Mouse (Mus musculus) c-Kit-negative CD71-positive TER-119-positive erythroid progenitor cells, embryonic 14.5 days (primary cell): ENCODE measurements around the gene Pla2g1b.
"Not testable (repeated sequence)": the region's sequence is repeated elsewhere in the genome, so short reads cannot be mapped to it uniquely, and the experiment has no call there.

Experiments
- DNase-seq: peaks from one replicate; pipeline ENCODE4 v3.0.0-alpha.2; 2013; ENCODE audit warnings: low read depth, low spot score

Gene Pla2g1b

DNA sequence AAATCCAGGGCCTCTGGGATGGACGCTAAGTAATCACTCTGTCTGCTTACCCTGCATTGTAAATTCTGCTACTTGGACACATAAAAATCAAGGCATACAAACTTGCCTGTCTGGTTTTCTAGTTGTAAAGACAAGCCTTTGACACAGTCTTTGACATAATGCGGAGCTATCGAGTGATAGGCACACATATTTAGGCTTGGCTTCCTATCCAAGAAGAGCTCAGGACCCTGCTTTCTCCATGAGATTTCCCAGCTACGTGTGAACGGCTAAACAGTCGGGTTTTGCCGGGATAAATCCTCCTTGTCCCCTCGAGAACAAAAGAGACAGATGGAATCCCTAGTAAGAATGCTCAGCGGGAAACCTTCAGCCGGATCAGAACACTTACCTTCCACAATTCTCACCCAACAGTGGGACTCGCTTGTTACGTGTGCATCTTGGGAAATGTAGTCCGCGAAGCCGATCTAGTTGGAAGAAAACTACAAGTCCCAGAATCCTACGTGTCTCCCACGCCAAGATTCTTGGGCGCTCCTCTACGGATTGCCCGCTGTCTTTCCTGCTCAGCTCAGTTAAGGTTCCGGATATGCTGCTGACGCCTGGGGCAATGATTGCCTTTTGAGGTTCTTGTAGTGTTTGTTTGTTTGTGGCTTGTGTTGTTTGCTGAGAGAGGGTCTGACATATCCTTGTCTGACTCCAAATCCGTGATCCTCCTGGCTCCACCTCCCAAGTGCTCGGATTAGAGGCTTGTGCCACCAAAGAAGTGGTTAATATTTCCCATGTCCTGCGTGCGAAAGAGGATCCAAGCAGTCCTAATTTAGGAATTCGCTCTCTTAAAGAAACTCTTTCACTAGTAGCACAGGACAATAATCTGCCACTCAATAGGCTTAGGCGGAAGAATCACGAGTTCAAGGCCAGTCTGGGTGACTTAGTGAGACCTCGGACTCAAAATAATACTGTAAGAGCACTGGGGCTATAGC is 18.2 kb downstream of the Pla2g1b start, which contains the start of gene Sirt4:
Sirt4 (minus strand) TSS at position 779 of the 974 bp plus-strand sequence.
- DNase-seq, result peak; percentile 89

GRCm38 (mm10) chr5:115484996-115485395 is 18.9 kb downstream of the Pla2g1b start:
- no peak for DNase-seq

DNA sequence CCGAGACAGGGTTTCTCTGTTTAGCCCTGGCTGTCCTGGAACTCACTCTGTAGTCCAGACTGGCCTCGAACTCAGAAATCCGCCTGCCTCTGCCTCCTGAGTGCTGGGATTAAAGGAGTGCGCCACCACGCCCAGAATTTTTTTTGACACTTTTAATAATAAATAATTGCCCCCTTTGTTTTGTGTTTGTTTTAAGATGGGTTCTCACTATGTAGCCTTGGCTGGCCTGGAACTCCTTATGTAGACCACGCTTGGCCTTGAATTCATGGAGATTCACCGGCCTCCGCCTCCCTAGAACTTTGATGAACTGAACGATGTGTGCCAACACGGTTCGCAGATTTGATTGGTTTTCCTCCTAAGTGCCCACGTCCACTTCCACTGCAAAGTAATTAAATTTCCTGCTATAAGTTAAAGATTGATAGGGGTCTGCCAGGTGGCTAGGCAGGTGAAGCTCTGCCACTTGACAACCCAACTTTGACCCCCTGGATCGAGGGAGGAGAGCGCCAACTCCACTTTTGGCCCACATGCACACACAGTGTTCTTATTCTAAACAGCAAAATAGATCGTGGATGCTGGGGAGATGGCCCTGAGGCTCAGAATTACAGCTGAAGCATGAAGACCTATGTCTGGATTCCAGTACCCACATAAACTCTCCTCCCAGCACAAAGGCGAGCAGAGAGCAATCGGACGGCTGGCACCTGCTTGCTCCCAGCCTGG is 19.6 kb downstream of the Pla2g1b start:
- DNase-seq, result no peak

GRCm38 (mm10) chr5:115486726-115487125 is 20.7 kb downstream of the Pla2g1b start:
- DNase-seq, result no peak

GRCm38 (mm10) chr5:115487353-115487752 is 21.3 kb downstream of the Pla2g1b start:
- no peak for DNase-seq

DNA sequence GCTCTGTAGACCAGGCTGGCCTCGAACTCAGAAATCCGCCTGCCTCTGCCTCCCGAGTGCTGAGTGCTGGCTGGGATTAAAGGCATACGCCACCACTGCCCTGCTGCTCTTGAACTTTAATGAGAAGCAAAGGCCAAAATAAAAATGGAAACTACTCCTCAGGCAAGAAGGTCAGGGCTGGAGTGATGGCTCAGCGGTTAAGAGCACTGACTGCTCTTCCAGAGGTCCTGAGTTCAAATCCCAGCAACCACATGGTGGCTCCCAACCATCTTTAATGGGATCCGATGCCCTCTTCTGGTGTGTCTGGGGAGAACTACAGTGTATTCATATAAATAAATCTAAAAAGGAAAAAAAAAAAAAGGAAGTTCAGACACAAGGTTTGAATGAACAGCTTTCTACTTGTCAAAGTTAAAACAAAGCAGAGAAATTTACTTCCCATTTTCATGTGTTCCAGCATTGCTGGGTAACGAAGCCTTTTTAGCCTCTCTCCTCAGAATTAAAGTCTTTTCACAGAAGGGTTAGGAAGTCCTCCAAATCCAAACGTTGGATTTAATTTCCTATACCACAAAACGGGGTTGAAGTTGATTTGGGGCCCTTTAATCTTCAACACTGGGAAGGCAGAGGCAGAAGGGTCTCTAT is 22.0 kb downstream of the Pla2g1b start:
- DNase-seq, result no peak

DNA sequence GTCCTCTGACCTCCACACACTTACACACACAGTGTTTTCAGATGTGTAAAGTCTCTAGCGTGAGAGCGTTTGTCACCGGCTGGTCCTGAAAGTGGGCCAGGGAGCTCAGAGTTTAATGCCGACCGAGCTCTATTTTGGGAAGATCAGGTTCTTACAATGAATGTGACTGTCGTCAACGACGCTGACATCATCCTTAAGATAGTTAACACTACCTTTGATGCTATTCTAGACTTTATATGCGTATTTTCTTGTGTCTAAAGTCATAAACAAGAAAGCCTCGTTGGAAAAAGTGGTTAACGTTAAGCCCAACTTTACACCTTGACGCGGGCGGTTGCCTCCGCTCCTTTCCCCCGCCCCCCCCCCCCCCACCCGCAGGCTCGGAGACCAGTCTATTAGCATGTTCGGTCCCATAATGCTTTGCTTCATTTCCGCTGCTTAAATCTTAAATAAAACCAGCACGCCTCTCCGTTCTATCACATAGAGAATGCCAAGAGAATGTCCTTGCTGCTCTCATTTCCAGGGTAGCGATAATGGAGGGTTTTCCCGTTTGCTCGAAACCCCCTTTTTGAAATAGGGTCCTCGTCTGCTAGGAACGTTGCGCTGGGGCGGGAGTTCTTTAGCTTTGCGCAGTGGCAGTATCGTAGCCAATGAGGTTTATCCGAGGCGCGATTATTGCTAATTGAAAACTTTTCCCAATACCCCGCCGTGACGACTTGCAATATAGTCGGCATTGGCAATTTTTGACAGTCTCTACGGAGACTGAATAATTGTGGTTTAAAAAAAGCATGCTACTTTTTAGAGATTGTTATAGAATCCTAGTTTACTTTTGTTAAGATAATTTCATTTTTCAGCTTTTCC is 23.0 kb downstream of the Pla2g1b start:
- peak; percentile 70 for DNase-seq

- peak; percentile 91 for DNase-seq
Observed at GRCm38 (mm10) chr5:115489699-115490637, 23.9 kb downstream of the Pla2g1b start.

GRCm38 (mm10) chr5:115490638-115491000 is 24.6 kb downstream of the Pla2g1b start:
- DNase-seq, result no peak

- DNase-seq, result no peak
Observed at GRCm38 (mm10) chr5:115491076-115491475, 25.0 kb downstream of the Pla2g1b start.

GRCm38 (mm10) chr5:115491771-115492322 is 25.8 kb downstream of the Pla2g1b start:
- DNase-seq, result no peak

DNA sequence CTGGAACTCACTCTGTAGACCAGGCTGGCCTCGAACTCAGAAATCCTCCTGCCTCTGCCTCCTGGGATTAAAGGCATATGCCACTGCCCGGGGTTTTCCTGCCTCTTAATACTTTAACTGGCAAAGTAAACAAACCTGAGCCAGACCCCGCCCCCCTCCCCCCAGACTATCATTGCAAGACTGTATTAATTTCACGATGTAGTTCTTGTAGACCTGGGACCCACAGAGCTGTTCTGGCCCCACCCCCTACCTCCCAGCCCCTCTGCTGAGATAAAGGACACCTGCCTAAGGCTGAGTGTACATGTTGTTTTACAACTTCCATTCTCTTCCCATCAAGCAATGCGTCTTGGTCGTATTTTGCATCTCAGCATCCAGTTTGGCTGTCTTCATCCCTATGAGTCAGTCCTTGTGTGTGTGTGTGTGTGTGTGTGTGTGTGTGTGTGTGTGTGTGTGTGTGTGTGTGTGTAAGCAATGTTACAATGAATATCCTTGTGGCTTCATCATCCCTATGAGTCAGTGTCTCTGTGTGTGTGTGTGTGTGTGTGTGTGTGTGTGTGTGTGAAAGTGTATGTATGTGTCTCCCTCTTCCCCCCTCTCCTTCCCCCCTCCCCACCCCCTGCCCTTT is 26.8 kb downstream of the Pla2g1b start:
- DNase-seq, result no peak

GRCm38 (mm10) chr5:115493441-115493840 is 27.4 kb downstream of the Pla2g1b start:
- DNase-seq, result no peak

- not testable (repeated sequence) for DNase-seq
Observed at GRCm38 (mm10) chr5:115495618-115496017, 29.6 kb downstream of the Pla2g1b start.

- no peak for DNase-seq
Observed at GRCm38 (mm10) chr5:115497033-115497432, 31.0 kb downstream of the Pla2g1b start.

GRCm38 (mm10) chr5:115498307-115499240 is 32.5 kb downstream of the Pla2g1b start:
- DNase-seq, result no peak

- DNase-seq, result no peak
Observed at GRCm38 (mm10) chr5:115500383-115500935, 34.4 kb downstream of the Pla2g1b start.

DNA sequence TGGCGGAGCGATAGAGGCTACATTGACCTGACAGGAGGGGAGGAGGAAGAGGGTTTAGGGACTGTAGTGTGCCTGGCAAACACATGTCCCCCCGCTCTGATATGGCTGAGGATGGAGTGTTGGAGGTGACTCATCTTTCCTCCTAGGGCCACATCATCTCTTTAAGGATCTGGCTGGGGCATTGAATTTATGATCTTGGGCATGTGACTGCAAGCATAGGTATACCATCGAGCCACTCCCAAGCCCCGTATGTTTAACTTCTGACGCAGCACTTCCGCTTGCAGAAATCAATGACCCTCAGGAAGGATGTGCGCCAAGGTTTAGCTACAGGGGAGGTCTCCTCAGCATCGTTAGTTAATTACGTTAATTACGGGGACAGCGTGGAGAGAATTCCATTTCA is 37.0 kb downstream of the Pla2g1b start:
- no peak for DNase-seq
